In the genomic region with DNA sequence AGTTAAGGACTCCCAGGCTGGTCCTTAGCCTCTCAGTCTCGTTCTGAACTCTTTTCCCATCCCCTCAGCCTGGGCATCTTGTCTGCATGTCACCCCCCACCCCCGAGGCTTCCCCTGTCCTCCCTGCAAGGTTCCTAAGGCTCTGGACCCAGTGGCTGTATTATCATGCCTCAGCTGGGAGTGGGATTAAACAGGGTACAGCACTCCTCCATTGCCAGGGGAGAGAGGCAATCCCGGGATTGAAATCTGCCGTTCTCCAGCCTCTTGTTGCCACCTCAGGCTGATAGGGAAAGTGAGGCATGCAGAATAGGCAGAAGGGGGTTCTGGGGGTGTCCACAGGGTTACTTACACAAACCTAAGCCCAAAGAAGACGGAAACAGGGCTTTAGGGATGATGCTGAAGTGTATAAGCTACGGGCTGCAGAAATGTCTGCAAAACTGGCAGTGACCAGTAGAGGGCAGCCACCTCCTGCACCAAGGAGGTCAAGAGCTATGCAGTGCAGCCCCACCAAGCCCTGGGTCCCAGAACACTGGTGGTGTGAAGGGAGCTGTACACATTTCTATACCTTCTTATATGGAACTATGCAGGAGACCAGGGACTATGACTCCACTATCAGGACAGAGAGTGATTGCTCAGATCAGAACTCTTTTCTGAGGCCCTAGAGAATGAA, we compare ENCODE assay signal across 8 mouse cellular contexts. TPM values are rescaled to one million over a fixed set of nuclear protein-coding genes. Genes with fewer than 3 reads are reported as not detected.
DNase-seq lines count a peak whose midpoint lies in the region; ATAC-seq and TF ChIP-seq lines count a peak whose summit lies in the region.

No protein-coding gene starts in this region.

- H3K4me1 ChIP-seq in bone marrow, adult 2 months (ENCODE audit: control insufficient read depth, insufficient read depth, low read length): no peaks in the 10 kb centered on the region

- DNase-seq in ovary, postnatal 36 days (ENCODE audit: low spot score): peak; percentile 39
- no peak for DNase-seq in ovary, postnatal 10 days (ENCODE audit: low spot score)
- peak; percentile 31 for DNase-seq in hindlimb bud, embryonic 11.5 days (ENCODE audit: extremely low spot score, low read depth, low spot score)
- peak; percentile 84 for DNase-seq in liver
- peak; percentile 60 for DNase-seq in naive thymus-derived CD4-positive, alpha-beta T cell, adult 2 months (ENCODE audit: low read depth)
- peak; percentile 56 for DNase-seq in thymus, postnatal 14 days

- no peak overlapping the region for H3K4me3 ChIP-seq in bone marrow, adult 2 months (replicated peaks; ENCODE audit: control insufficient read depth, low read depth, low read length)

- no peak overlapping the region for H3K27ac ChIP-seq in bone marrow, adult 2 months (ENCODE audit: control insufficient read depth, insufficient read depth, low read depth, low read length, poor library complexity)

- TF ChIP-seq POLR2A in bone marrow, adult 2 months (IDR thresholded peaks at IDR 0.05; ENCODE audit: borderline replicate concordance, control insufficient read depth, low read depth, low read length): no peak

- peak; percentile 77; the same call in 1 of the 2 replicates for ATAC-seq in erythroid progenitor cell, adult 5-6 weeks (replicated peaks; ENCODE audit: low FRiP score, poor library complexity, severe bottlenecking)

- peak; percentile 82 for TF ChIP-seq CTCF in bone marrow, adult 2 months (IDR thresholded peaks at IDR 0.05; ENCODE audit: control insufficient read depth, insufficient read depth, low read length)

- 61% methylated on average over 6 of the region's 6 CpGs for WGBS in bone marrow, adult 2 months

RNA-seq across cellular contexts. Expression of a gene that starts 38.4 kb away (rescaled TPM):
- 0.65 and 1.4 TPM in 2 replicates for polyA plus RNA-seq in bone marrow, adult 2 months (2011; ENCODE audit: insufficient read depth, insufficient read length, low replicate concordance, missing spikeins)
- not detected in 2 replicates for total RNA-seq in erythroid progenitor cell, adult 5-6 weeks (2015; ENCODE audit: low replicate concordance)
- total RNA-seq in erythroid progenitor cell, adult 5-6 weeks (2017; ENCODE audit: low replicate concordance): not detected in 2 replicates
